Mouse (Mus musculus): ENCODE measurements around the gene Tpt1. TPM values are rescaled to one million over a fixed set of nuclear protein-coding genes. Genes with fewer than 3 reads are reported as not detected.
A peak's percentile ranks its signal among the peaks of the same experiment; 100 is the strongest.
"Not testable (repeated sequence)": the region's sequence is repeated elsewhere in the genome, so short reads cannot be mapped to it uniquely, and the experiment has no call there.

Gene Tpt1
- polyA plus RNA-seq, 1 experiment from 2014 or later: 1,432 TPM

- ATAC-seq (ENCODE audit: low read depth) (peak; percentile 69), DNase-seq (ENCODE audit: low spot score) (peak; percentile 84)
- 1% methylated on average over 16 of the region's 16 CpGs for WGBS
- Histone ChIP-seq H3K4me1 (ENCODE audit: control insufficient read depth, insufficient read depth, low read length) (peaks cover 20% of the 10 kb centered on the region), H3K4me2 (ENCODE audit: low read depth, low read length) (peak overlapping the region; percentile 99), H3K4me3 (ENCODE audit: low read depth, low read length) (peak overlapping the region; percentile 44), H3K27me3 (replicated peaks; ENCODE audit: control insufficient read depth, insufficient read depth, low read length) (no peaks in the 10 kb centered on the region), H3K9ac (ENCODE audit: low read depth, low read length) (peak overlapping the region; percentile 74), H3K36me3 (ENCODE audit: control insufficient read depth, insufficient read depth, low read length) (no peaks in the 10 kb centered on the region), H3K9me3 (ENCODE audit: control insufficient read depth, low read length) (no peaks in the 10 kb centered on the region), H3K27ac (replicated peaks; ENCODE audit: low read depth, low read length) (peak overlapping the region; percentile 98)
These were observed 10.0 kb upstream of the Tpt1 start for GRCm38 (mm10) chr14:75834739-75835381.

GRCm38 (mm10) chr14:75836579-75836978, 8.3 kb upstream of the Tpt1 start:
- WGBS: 87% methylated on average over 3 of the region's 3 CpGs
- Histone ChIP-seq H3K4me3 (ENCODE audit: low read depth, low read length) (no peak overlapping the region), H3K27me3 (replicated peaks; ENCODE audit: control insufficient read depth, insufficient read depth, low read length) (no peaks in the 10 kb centered on the region), H3K9ac (ENCODE audit: low read depth, low read length) (no peak overlapping the region), H3K36me3 (ENCODE audit: control insufficient read depth, insufficient read depth, low read length) (no peaks in the 10 kb centered on the region), H3K4me1 (ENCODE audit: control insufficient read depth, insufficient read depth, low read length) (peaks cover 20% of the 10 kb centered on the region), H3K4me2 (ENCODE audit: low read depth, low read length) (no peak overlapping the region), H3K9me3 (ENCODE audit: control insufficient read depth, low read length) (no peaks in the 10 kb centered on the region), H3K27ac (replicated peaks; ENCODE audit: low read depth, low read length) (no peak overlapping the region)
- ATAC-seq (ENCODE audit: low read depth): no peak
- no peak for DNase-seq (ENCODE audit: low spot score)

- Histone ChIP-seq H3K4me2 (ENCODE audit: low read depth, low read length) (no peak overlapping the region), H3K27ac (replicated peaks; ENCODE audit: low read depth, low read length) (no peak overlapping the region), H3K9ac (ENCODE audit: low read depth, low read length) (no peak overlapping the region; the same call in 1 of the 2 replicates), H3K4me3 (ENCODE audit: low read depth, low read length) (no peak overlapping the region), H3K27me3 (replicated peaks; ENCODE audit: control insufficient read depth, insufficient read depth, low read length) (no peaks in the 10 kb centered on the region), H3K36me3 (ENCODE audit: control insufficient read depth, insufficient read depth, low read length) (no peaks in the 10 kb centered on the region), H3K4me1 (ENCODE audit: control insufficient read depth, insufficient read depth, low read length) (peaks cover 20% of the 10 kb centered on the region), H3K9me3 (ENCODE audit: control insufficient read depth, low read length) (no peaks in the 10 kb centered on the region)
- DNase-seq (ENCODE audit: low spot score) (peak; percentile 55), ATAC-seq (ENCODE audit: low read depth) (no peak)
- 60% methylated on average over 10 of the region's 10 CpGs for WGBS
These were observed 7.6 kb upstream of the Tpt1 start for GRCm38 (mm10) chr14:75837048-75837916.

- not testable (repeated sequence) for H3K4me2 ChIP-seq (ENCODE audit: low read depth, low read length); ATAC-seq (ENCODE audit: low read depth); H3K9me3 ChIP-seq (ENCODE audit: control insufficient read depth, low read length); H3K4me1 ChIP-seq (ENCODE audit: control insufficient read depth, insufficient read depth, low read length); H3K4me3 ChIP-seq (ENCODE audit: low read depth, low read length); H3K9ac ChIP-seq (ENCODE audit: low read depth, low read length); DNase-seq (ENCODE audit: low spot score); H3K36me3 ChIP-seq (ENCODE audit: control insufficient read depth, insufficient read depth, low read length); H3K27ac ChIP-seq (replicated peaks; ENCODE audit: low read depth, low read length); H3K27me3 ChIP-seq (replicated peaks; ENCODE audit: control insufficient read depth, insufficient read depth, low read length)
- WGBS: 50% methylated on average over 1 of the region's 2 CpGs
These were observed 3.1 kb upstream of the Tpt1 start for GRCm38 (mm10) chr14:75841758-75842157.

GRCm38 (mm10) chr14:75844111-75844695, 690 bp upstream of the Tpt1 start:
- peaks cover 31% of the 10 kb centered on the region for H3K36me3 ChIP-seq (ENCODE audit: control insufficient read depth, insufficient read depth, low read length)
- no peaks in the 10 kb centered on the region for H3K9me3 ChIP-seq (ENCODE audit: control insufficient read depth, low read length)
- H3K27me3 ChIP-seq (replicated peaks; ENCODE audit: control insufficient read depth, insufficient read depth, low read length): no peaks in the 10 kb centered on the region
- peak overlapping the region; percentile 99 for H3K27ac ChIP-seq (replicated peaks; ENCODE audit: low read depth, low read length)
- H3K4me1 ChIP-seq (ENCODE audit: control insufficient read depth, insufficient read depth, low read length): peaks cover 6% of the 10 kb centered on the region; the same call in 1 of the 2 replicates
- no peak for ATAC-seq (ENCODE audit: low read depth)
- peak overlapping the region; percentile 80 for H3K4me2 ChIP-seq (ENCODE audit: low read depth, low read length)
- H3K4me3 ChIP-seq (ENCODE audit: low read depth, low read length): peak overlapping the region; percentile 90
- DNase-seq (ENCODE audit: low spot score): no peak
- WGBS: 5% methylated on average over 14 of the region's 14 CpGs
- H3K9ac ChIP-seq (ENCODE audit: low read depth, low read length): peak overlapping the region; percentile 98

- WGBS: 0% methylated on average over 28 of the region's 40 CpGs
- Histone ChIP-seq H3K4me1 (ENCODE audit: control insufficient read depth, insufficient read depth, low read length) (peaks cover 6% of the 10 kb centered on the region; the same call in 1 of the 2 replicates), H3K27me3 (replicated peaks; ENCODE audit: control insufficient read depth, insufficient read depth, low read length) (no peaks in the 10 kb centered on the region), H3K9ac (ENCODE audit: low read depth, low read length) (peak overlapping the region; percentile 98), H3K4me3 (ENCODE audit: low read depth, low read length) (peak overlapping the region; percentile 90), H3K36me3 (ENCODE audit: control insufficient read depth, insufficient read depth, low read length) (peaks cover 45% of the 10 kb centered on the region), H3K4me2 (ENCODE audit: low read depth, low read length) (peak overlapping the region; percentile 63), H3K9me3 (ENCODE audit: control insufficient read depth, low read length) (no peaks in the 10 kb centered on the region), H3K27ac (replicated peaks; ENCODE audit: low read depth, low read length) (peak overlapping the region; percentile 99)
- peak; percentile 71 for ATAC-seq (ENCODE audit: low read depth)
- peak; percentile 94 for DNase-seq (ENCODE audit: low spot score)
These were observed 814 bp downstream of the Tpt1 start for GRCm38 (mm10) chr14:75845698-75846115.

- no peak for ATAC-seq (ENCODE audit: low read depth)
- H3K27me3 ChIP-seq (replicated peaks; ENCODE audit: control insufficient read depth, insufficient read depth, low read length): no peaks in the 10 kb centered on the region
- peaks cover 57% of the 10 kb centered on the region for H3K36me3 ChIP-seq (ENCODE audit: control insufficient read depth, insufficient read depth, low read length)
- H3K4me3 ChIP-seq (ENCODE audit: low read depth, low read length): no peak overlapping the region
- peak overlapping the region; percentile 16; the same call in 1 of the 2 replicates for H3K9ac ChIP-seq (ENCODE audit: low read depth, low read length)
- DNase-seq (ENCODE audit: low spot score): no peak
- H3K4me1 ChIP-seq (ENCODE audit: control insufficient read depth, insufficient read depth, low read length): peaks cover 6% of the 10 kb centered on the region; the same call in 1 of the 2 replicates
- H3K9me3 ChIP-seq (ENCODE audit: control insufficient read depth, low read length): no peaks in the 10 kb centered on the region
- H3K4me2 ChIP-seq (ENCODE audit: low read depth, low read length): peak overlapping the region; percentile 63; the same call in 1 of the 2 replicates
- no peak overlapping the region for H3K27ac ChIP-seq (replicated peaks; ENCODE audit: low read depth, low read length)
- 87% methylated on average over 4 of the region's 4 CpGs for WGBS
These were observed 2.8 kb downstream of the Tpt1 start for GRCm38 (mm10) chr14:75847669-75848068.

- Histone ChIP-seq H3K4me3 (ENCODE audit: low read depth, low read length) (no peak overlapping the region), H3K27ac (replicated peaks; ENCODE audit: low read depth, low read length) (no peak overlapping the region), H3K27me3 (replicated peaks; ENCODE audit: control insufficient read depth, insufficient read depth, low read length) (no peaks in the 10 kb centered on the region), H3K36me3 (ENCODE audit: control insufficient read depth, insufficient read depth, low read length) (peaks cover 57% of the 10 kb centered on the region), H3K4me2 (ENCODE audit: low read depth, low read length) (no peak overlapping the region), H3K9ac (ENCODE audit: low read depth, low read length) (no peak overlapping the region), H3K4me1 (ENCODE audit: control insufficient read depth, insufficient read depth, low read length) (peaks cover 6% of the 10 kb centered on the region; the same call in 1 of the 2 replicates), H3K9me3 (ENCODE audit: control insufficient read depth, low read length) (no peaks in the 10 kb centered on the region)
- no peak for ATAC-seq (ENCODE audit: low read depth)
- no peak for DNase-seq (ENCODE audit: low spot score)
- WGBS: 90% methylated on average over 5 of the region's 5 CpGs
These were observed 3.6 kb downstream of the Tpt1 start for GRCm38 (mm10) chr14:75848482-75848881.
